Mouse (Mus musculus) intestine, embryonic 14.5 days (tissue): ENCODE measurements around the gene Mfsd1. TPM values are rescaled to one million over a fixed set of nuclear protein-coding genes. Genes with fewer than 3 reads are reported as not detected.
A peak's percentile ranks its signal among the peaks of the same experiment; 100 is the strongest.

ENCODE experiments used
- ATAC-seq: fragments of 200-750 bp; cut with Nextera tagmentation; replicated peaks from 2 replicates; pipeline ENCODE4 v1.8.0; 2017; ENCODE audit warnings: low read depth, moderate number of reproducible peaks, moderate TSS enrichment, moderate library complexity; ENCODE audit not compliant: low FRiP score, low TSS enrichment
- DNase-seq: peaks from one replicate; pipeline ENCODE4 v3.0.0-alpha.2; 2018; ENCODE audit warnings: low spot score
- H3K27ac ChIP-seq: fragments of 300-500 bp; sonication (generic); 2 replicates; pipeline ENCODE4 v1.5.1; 2014; ENCODE audit warnings: low read depth, mild to moderate bottlenecking, control low read depth
- H3K27me3 ChIP-seq: fragments of 300-500 bp; sonication (generic); replicated peaks from 2 replicates; pipeline ENCODE4 v1.6.1; 2014; ENCODE audit warnings: low read length, control low read depth; ENCODE audit not compliant: control insufficient read depth, insufficient read depth
- H3K36me3 ChIP-seq: fragments of 300-500 bp; sonication (generic); 2 replicates; pipeline ENCODE4 v1.6.1; 2014; ENCODE audit warnings: low read length, control low read depth; ENCODE audit not compliant: control insufficient read depth, insufficient read depth
- H3K4me1 ChIP-seq: fragments of 300-500 bp; sonication (generic); replicated peaks from 2 replicates; pipeline ENCODE4 v1.6.1; 2014; ENCODE audit warnings: low read length, control low read depth, mixed read lengths; ENCODE audit not compliant: control insufficient read depth, insufficient read depth
- H3K4me2 ChIP-seq: fragments of 300-500 bp; sonication (generic); 2 replicates; pipeline ENCODE4 v1.6.1; 2014; ENCODE audit warnings: low read length
- H3K4me3 ChIP-seq: fragments of 300-500 bp; sonication (generic); 2 replicates; pipeline ENCODE4 v1.5.1; 2014; ENCODE audit warnings: low read depth, low read length, control low read depth, mixed read lengths
- H3K9ac ChIP-seq: fragments of 300-500 bp; sonication (generic); 2 replicates; pipeline ENCODE4 v1.6.1; 2014; ENCODE audit warnings: mild to moderate bottlenecking, low read length
- H3K9me3 ChIP-seq: fragments of 300-500 bp; sonication (generic); 2 replicates; pipeline ENCODE4 v1.6.1; 2016; ENCODE audit warnings: low read length, control low read depth; ENCODE audit not compliant: control insufficient read depth
- WGBS: fragments of 180-500 bp; shearing (Covaris S2); extraction: QIAGEN DNeasy Blood & Tissue Kit; methylation state at CpG from one replicate; pipeline ENCODE4 v1.1.7; 2014; 5-methylcytosine and 5-hydroxymethylcytosine counted together
- polyA plus RNA-seq: library from polyadenylated mRNA; unstranded; fragments of >200 nt; fragmentation: Nextera tagmentation; extraction: Ambion mirVana; gene quantifications from 2 replicates; pipeline ENCODE4 v1.2.1, GENCODE M21; 2014

Mfsd1 gene
- polyA plus RNA-seq: 49.0 and 55.3 TPM in 2 replicates

DNA sequence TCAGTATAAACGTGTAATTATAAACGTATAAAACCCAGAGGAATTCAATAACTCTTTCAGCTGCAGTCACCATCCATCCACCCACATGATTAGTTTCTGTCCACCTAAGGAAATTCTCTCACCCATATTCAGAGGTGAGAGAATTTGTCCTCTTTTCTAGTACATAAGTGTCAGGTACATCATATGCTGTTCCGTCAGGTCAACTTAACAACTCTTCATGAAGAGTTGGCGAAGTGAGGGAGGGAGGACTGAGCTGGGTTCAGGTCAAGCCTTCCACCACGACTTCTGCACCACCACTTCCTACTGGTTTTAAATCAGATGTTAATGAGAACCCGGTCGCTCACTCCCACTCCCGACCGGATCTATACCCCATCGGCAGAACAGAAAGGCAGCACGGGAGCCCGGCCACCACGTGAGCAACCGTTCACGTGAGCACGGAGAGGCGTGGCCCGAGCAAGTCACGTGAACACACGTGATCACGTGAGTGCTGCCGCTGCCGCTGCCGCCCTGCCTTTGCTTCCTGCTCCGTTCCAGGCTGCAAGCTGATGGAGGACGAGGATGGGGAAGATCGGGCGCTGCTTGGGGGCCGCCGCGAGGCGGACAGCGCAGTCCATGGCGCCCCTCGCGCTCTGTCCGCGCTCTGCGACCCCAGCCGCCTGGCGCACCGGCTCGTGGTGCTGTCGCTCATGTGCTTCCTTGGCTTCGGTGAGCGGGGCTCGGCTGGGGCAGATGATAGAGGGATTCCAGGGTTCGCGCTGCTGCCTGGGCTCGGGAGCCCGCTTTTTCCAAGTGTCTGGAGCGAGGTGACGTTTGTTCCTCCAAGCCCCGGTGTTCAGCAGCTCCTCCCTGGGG, at the start of gene Mfsd1:
Mfsd1 (plus strand) TSS at position 469 of the 852 bp plus-strand sequence.
- peak; percentile 93 for ATAC-seq
- 0 out of 2 replicates have a peak, but pooled peaks cover 7% of the 10 kb centered on the region for H3K4me1 ChIP-seq
- H3K27ac ChIP-seq: peak within 1 kb of the TSS; percentile 51; the same call in 1 of the 2 replicates
- H3K9ac ChIP-seq: peak within 1 kb of the TSS; percentile 68
- peak within 1 kb of the TSS; percentile 96 for H3K4me3 ChIP-seq
- DNase-seq: peak; percentile 98
- H3K27me3 ChIP-seq: no peaks in the 10 kb centered on the region
- H3K36me3 ChIP-seq: peaks cover 9% of the 10 kb centered on the region
- 4% methylated on average over 54 of the region's 54 CpGs for WGBS
- no peaks in the 10 kb centered on the region for H3K9me3 ChIP-seq
- peak within 1 kb of the TSS; percentile 90 for H3K4me2 ChIP-seq

DNA sequence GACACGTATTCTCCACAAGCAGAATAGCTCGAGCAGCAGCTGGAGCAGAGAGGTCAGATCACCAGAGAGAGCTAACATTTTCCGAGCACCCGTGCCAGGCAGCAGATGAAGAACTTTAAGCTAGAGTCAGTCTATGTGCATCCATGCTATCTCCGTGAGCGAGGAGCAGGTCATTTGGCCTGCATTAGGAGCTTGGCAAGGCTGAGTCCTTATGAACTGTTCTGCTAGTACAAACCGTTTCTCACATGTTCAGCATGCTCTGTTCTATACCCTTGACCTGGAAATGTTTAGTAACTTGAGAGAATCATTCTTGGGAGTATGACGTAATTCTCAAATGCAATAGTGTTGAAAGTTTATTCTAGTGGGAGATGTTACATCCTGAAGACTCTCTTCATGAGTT, 38.9 kb upstream of the Mfsd1 start:
- 74% methylated on average over 8 of the region's 8 CpGs for WGBS
- DNase-seq (no peak), ATAC-seq (no peak)

DNA sequence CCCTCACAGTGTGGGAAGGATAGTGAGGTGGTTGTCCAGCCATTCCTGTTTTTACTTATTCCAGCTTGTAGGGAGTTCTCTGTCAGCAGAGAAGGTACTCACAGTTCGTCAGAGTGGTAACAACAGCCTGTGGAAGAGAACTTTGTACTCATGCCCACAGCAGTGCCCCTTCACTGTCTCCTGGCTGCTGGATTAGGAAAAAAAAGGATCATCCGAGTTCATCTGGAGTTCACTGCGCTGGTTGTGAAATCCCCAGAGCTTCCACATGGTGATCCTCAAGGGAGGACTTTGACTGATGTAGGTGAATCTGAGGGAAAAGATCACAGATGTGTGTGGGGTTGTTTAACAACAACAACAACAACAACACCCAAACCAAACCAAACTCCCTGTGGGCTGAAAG, 31.3 kb upstream of the Mfsd1 start:
- Histone ChIP-seq H3K36me3 (no peaks in the 10 kb centered on the region), H3K9me3 (no peaks in the 10 kb centered on the region), H3K9ac (no peak overlapping the region), H3K4me3 (no peak overlapping the region), H3K27ac (no peak overlapping the region), H3K27me3 (no peaks in the 10 kb centered on the region), H3K4me2 (no peak overlapping the region), H3K4me1 (no peaks in the 10 kb centered on the region)
- ATAC-seq: no peak
- no peak for DNase-seq
- WGBS: 67% methylated on average over 3 of the region's 3 CpGs

More for the DNA sequence above, 38.9 kb upstream of the Mfsd1 start:
- Histone ChIP-seq H3K9ac (no peak overlapping the region), H3K4me3 (no peak overlapping the region), H3K9me3 (no peaks in the 10 kb centered on the region), H3K4me1 (no peaks in the 10 kb centered on the region), H3K27me3 (no peaks in the 10 kb centered on the region), H3K4me2 (no peak overlapping the region), H3K27ac (no peak overlapping the region), H3K36me3 (no peaks in the 10 kb centered on the region)

DNA sequence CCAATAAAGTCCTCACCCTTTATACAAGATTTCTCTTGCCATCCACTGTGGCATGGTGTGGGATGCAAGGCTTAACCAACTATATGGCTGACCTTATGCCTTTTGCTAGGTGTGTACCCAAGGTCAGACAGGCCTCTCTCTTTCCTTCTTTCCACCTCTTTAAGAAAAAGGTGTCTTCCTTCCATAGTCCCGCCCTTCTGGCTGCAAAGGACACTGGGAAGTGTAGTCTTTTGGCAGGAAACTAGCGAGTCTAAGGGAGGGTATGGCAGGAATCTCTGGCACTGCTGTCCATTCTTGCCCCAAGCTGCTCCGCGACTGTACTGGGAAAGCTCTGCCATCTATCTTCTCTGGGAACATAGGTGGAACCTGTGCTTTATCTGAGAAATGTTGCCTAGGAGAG, 29.3 kb upstream of the Mfsd1 start:
- DNase-seq: no peak
- no peak for ATAC-seq
- H3K9me3 ChIP-seq: no peaks in the 10 kb centered on the region
- H3K4me1 ChIP-seq: no peaks in the 10 kb centered on the region
- no peak overlapping the region for H3K9ac ChIP-seq
- no peaks in the 10 kb centered on the region for H3K27me3 ChIP-seq
- H3K36me3 ChIP-seq: no peaks in the 10 kb centered on the region
- H3K4me3 ChIP-seq: no peak overlapping the region
- no peak overlapping the region for H3K27ac ChIP-seq
- 40% methylated on average over 4 of the region's 4 CpGs for WGBS
- no peak overlapping the region for H3K4me2 ChIP-seq

DNA sequence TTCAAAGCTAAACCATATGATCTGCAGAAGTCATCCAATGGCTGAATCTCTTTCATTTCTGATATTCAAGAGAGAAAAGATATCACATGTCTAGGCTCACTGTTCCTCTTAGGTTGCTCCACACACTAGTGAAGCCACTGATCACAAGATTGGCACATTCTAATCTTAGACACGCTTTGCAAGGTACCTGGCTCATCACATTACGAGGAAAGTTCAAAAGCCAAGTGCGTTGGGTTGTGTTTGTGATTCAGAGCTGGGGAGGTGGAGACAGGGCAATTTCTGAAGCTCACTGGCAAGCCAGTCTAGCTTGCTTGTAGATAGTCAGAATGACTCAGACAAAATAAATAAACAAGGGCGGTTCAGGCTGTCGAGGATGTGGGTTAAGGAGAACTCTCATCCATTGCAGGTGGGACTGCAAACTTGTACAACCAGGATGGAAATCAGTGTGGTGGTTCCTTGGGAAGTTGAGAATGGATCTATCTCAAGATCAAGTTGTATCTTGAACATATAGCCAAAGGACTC, 28.6 kb upstream of the Mfsd1 start:
- DNase-seq (no peak), ATAC-seq (no peak)
- H3K27ac ChIP-seq: no peak overlapping the region
- no peaks in the 10 kb centered on the region for H3K27me3 ChIP-seq
- no peaks in the 10 kb centered on the region for H3K9me3 ChIP-seq
- 80% methylated on average over 5 of the region's 5 CpGs for WGBS
- H3K9ac ChIP-seq: no peak overlapping the region
- no peaks in the 10 kb centered on the region for H3K4me1 ChIP-seq
- no peak overlapping the region for H3K4me3 ChIP-seq
- no peak overlapping the region for H3K4me2 ChIP-seq
- H3K36me3 ChIP-seq: no peaks in the 10 kb centered on the region

DNA sequence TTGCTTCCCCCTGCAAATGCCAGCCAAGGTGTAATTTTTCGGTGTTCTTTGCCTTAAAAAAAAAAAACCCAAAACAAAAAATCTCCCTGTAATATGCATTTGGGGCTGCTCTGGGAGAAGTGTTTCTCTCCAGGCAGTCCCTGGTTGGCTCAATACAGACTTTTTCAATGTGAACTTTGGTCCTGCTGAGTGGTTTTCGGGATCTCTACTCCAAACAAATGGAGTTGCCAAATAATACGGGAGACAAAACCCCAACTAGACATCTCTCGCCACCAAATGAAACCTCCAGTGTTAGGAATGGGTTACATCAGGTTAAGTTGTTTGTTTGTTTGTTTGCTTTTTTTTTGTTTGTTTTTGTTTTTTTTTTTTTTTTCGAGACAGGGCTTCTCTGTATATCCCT, 27.3 kb upstream of the Mfsd1 start:
- no peaks in the 10 kb centered on the region for H3K27me3 ChIP-seq
- H3K27ac ChIP-seq: no peak overlapping the region
- no peaks in the 10 kb centered on the region for H3K36me3 ChIP-seq
- H3K4me1 ChIP-seq: no peaks in the 10 kb centered on the region
- DNase-seq: no peak
- no peak overlapping the region for H3K9ac ChIP-seq
- WGBS: 84% methylated on average over 5 of the region's 5 CpGs
- no peak overlapping the region for H3K4me2 ChIP-seq
- no peak for ATAC-seq
- no peaks in the 10 kb centered on the region for H3K9me3 ChIP-seq
- no peak overlapping the region for H3K4me3 ChIP-seq

DNA sequence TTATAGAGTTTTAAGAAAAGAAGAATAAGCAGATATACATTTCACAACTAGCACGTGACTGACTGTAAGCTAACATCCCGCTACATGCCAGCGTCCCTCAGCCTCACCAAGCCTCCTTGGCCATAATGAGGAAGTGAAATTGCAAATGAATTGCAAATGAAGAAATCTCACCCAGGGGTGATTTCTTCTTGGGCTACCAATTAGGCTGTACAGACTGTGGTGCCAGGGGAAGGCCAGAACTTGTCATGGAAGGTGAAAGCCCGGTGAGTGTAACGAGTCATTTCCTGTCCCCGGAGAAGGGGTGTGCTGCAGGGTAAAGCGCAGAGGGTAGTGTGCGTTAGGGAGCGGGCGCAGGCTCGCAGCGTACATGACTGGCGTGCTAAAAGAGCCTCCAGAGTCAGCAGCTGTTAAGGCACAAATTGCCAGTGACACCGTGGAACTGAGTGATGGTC, 25.3 kb upstream of the Mfsd1 start:
- H3K4me3 ChIP-seq: no peak overlapping the region
- no peaks in the 10 kb centered on the region for H3K27me3 ChIP-seq
- H3K27ac ChIP-seq: no peak overlapping the region
- H3K4me1 ChIP-seq: no peaks in the 10 kb centered on the region
- no peak for DNase-seq
- H3K4me2 ChIP-seq: peak overlapping the region; percentile 9; the same call in 1 of the 2 replicates
- ATAC-seq: no peak
- no peaks in the 10 kb centered on the region for H3K9me3 ChIP-seq
- 53% methylated on average over 14 of the region's 14 CpGs for WGBS
- no peak overlapping the region for H3K9ac ChIP-seq
- no peaks in the 10 kb centered on the region for H3K36me3 ChIP-seq

DNA sequence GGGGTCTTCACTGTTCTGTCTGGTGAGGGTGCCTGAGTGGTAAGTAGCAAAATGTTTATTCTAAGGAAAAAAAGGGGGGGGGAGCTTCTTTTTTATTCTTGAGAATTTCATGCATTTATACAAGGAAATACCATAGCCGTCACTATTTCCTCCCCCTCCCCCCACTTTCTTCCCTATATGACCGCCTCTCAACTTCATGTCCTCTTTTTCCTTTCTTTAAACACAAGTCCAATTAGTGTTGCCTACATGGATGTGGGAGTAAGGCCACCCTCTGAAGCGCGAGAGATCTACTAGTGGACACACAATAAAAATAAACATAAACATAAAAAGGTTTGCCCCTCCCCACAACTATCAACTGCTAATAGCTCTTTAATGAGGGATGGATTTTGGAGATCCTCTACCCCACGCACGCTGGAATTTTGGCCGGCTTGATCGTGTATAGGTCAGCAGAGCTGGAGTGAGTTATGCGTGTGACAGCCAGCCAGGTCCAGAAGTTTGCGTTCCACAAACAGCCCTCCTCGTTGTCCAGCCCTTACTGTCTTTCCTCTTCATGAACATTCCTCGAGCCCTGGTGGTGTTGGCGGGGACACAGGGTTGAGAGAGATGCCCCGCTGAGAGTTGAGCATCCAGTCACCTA, 24.7 kb upstream of the Mfsd1 start:
- H3K27ac ChIP-seq: no peak overlapping the region
- 77% methylated on average over 14 of the region's 14 CpGs for WGBS
- H3K9ac ChIP-seq: no peak overlapping the region
- DNase-seq (no peak), ATAC-seq (no peak)
- H3K9me3 ChIP-seq: no peaks in the 10 kb centered on the region
- no peak overlapping the region for H3K4me3 ChIP-seq
- no peaks in the 10 kb centered on the region for H3K36me3 ChIP-seq
- H3K27me3 ChIP-seq: no peaks in the 10 kb centered on the region
- H3K4me1 ChIP-seq: no peaks in the 10 kb centered on the region
- peak overlapping the region; percentile 9; the same call in 1 of the 2 replicates for H3K4me2 ChIP-seq
